Mouse (Mus musculus) kidney, embryonic 15.5 days (tissue): ENCODE data around the gene Foxn3. TPM values are rescaled to one million over a fixed set of nuclear protein-coding genes. Genes with fewer than 3 reads are reported as not detected.

Experiments
- ATAC-seq: fragments of 200-750 bp; cut with Nextera tagmentation; replicated peaks from 2 replicates; pipeline ENCODE4 v1.8.0; 2017; ENCODE audit warnings: moderate TSS enrichment; ENCODE audit not compliant: low FRiP score
- H3K27ac ChIP-seq: fragments of 300-500 bp; sonication (generic); 2 replicates; pipeline ENCODE4 v1.5.1; 2015; ENCODE audit warnings: mild to moderate bottlenecking, inconsistent platforms
- H3K27me3 ChIP-seq: fragments of 300-500 bp; sonication (generic); 2 replicates; pipeline ENCODE4 v1.6.1; 2015; ENCODE audit warnings: inconsistent platforms
- H3K36me3 ChIP-seq: fragments of 300-500 bp; sonication (generic); 2 replicates; pipeline ENCODE4 v1.6.1; 2015; ENCODE audit warnings: inconsistent platforms
- H3K4me1 ChIP-seq: fragments of 300-500 bp; sonication (generic); 2 replicates; pipeline ENCODE4 v1.6.1; 2015; ENCODE audit warnings: inconsistent platforms
- H3K4me2 ChIP-seq: fragments of 300-500 bp; sonication (generic); 2 replicates; pipeline ENCODE4 v1.6.1; 2015; ENCODE audit warnings: moderate library complexity, mild to moderate bottlenecking, inconsistent platforms
- H3K4me3 ChIP-seq: fragments of 300-500 bp; sonication (generic); replicated peaks from 2 replicates; pipeline ENCODE4 v1.5.1; 2015; ENCODE audit warnings: mild to moderate bottlenecking, inconsistent platforms
- H3K9ac ChIP-seq: fragments of 300-500 bp; sonication (generic); 2 replicates; pipeline ENCODE4 v1.6.1; 2015; ENCODE audit warnings: mild to moderate bottlenecking, inconsistent platforms
- H3K9me3 ChIP-seq: fragments of 300-500 bp; sonication (generic); replicated peaks from 2 replicates; pipeline ENCODE4 v1.6.1; 2016; ENCODE audit warnings: inconsistent platforms
- WGBS: fragments of 180-500 bp; shearing (Covaris S2); methylation state at CpG from one replicate; pipeline ENCODE4 v1.1.7; 2015; ENCODE audit warnings: mixed read lengths; 5-methylcytosine and 5-hydroxymethylcytosine counted together
- polyA plus RNA-seq: library from polyadenylated mRNA; unstranded; fragments of >200 nt; fragmentation: Nextera tagmentation; extraction: Ambion mirVana; gene quantifications from 2 replicates; pipeline ENCODE4 v1.2.1, GENCODE M21; 2015

Foxn3 gene
- polyA plus RNA-seq, 1 experiment from 2014 or later, result 65.7 TPM

GRCm38 (mm10) chr12:99349650-99349997, 213.8 kb downstream of the Foxn3 start:
- ATAC-seq, result no peak
- Histone ChIP-seq H3K4me3 (no peak overlapping the region), H3K9me3 (no peaks in the 10 kb centered on the region), H3K9ac (no peak overlapping the region), H3K27ac (no peak overlapping the region), H3K4me2 (no peak overlapping the region), H3K4me1 (peaks cover 69% of the 10 kb centered on the region), H3K27me3 (no peaks in the 10 kb centered on the region), H3K36me3 (no peaks in the 10 kb centered on the region)
- 77% methylated on average over 9 of the region's 9 CpGs for WGBS

GRCm38 (mm10) chr12:99348940-99349649, 214.3 kb downstream of the Foxn3 start:
- Histone ChIP-seq H3K4me2 (no peak overlapping the region), H3K27me3 (no peaks in the 10 kb centered on the region), H3K36me3 (no peaks in the 10 kb centered on the region), H3K27ac (no peak overlapping the region), H3K4me1 (peaks cover 74% of the 10 kb centered on the region), H3K4me3 (no peak overlapping the region), H3K9me3 (no peaks in the 10 kb centered on the region), H3K9ac (no peak overlapping the region)
- 56% methylated on average over 10 of the region's 10 CpGs for WGBS
- peak; percentile 19; the same call in 1 of the 2 replicates for ATAC-seq

- H3K36me3 ChIP-seq, result no peaks in the 10 kb centered on the region
- H3K4me1 ChIP-seq, result peaks cover 80% of the 10 kb centered on the region
- ATAC-seq, result no peak
- no peak overlapping the region for H3K4me2 ChIP-seq
- WGBS, result 52% methylated on average over 3 of the region's 3 CpGs
- H3K27me3 ChIP-seq, result no peaks in the 10 kb centered on the region
- H3K27ac ChIP-seq, result no peak overlapping the region
- no peak overlapping the region for H3K9ac ChIP-seq
- no peak overlapping the region for H3K4me3 ChIP-seq
- no peaks in the 10 kb centered on the region for H3K9me3 ChIP-seq
These were observed 215.9 kb downstream of the Foxn3 start for GRCm38 (mm10) chr12:99347512-99347911.

GRCm38 (mm10) chr12:99346982-99347381, 216.4 kb downstream of the Foxn3 start:
- Histone ChIP-seq H3K27ac (no peak overlapping the region), H3K4me1 (peaks cover 80% of the 10 kb centered on the region), H3K36me3 (no peaks in the 10 kb centered on the region)

DNA sequence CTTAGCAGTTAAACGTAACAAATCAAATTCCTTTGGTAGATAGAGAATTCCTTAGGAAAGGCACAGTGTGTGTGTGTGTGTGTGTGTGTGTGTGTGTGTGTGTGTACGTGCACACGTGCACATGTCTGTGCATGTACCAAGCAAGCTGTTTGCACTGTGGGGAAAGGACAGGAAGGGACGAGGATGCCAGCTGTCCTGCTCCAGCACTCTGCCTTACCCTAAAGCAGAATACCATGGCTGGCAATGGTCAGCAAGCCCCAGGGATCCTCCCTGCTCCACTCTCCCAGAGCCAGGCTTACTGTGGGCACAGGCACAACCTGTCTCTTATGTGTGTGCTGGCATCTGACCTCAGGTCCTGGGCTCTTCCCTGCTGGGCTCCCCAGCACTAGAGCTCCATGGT, 218.1 kb downstream of the Foxn3 start:
- Histone ChIP-seq H3K4me2 (no peak overlapping the region), H3K4me3 (no peak overlapping the region), H3K36me3 (peaks cover 7% of the 10 kb centered on the region; the same call in 1 of the 2 replicates), H3K27me3 (no peaks in the 10 kb centered on the region), H3K9me3 (no peaks in the 10 kb centered on the region), H3K4me1 (peaks cover 81% of the 10 kb centered on the region), H3K9ac (no peak overlapping the region), H3K27ac (peak overlapping the region; percentile 45; the same call in 1 of the 2 replicates)
- 75% methylated on average over 4 of the region's 4 CpGs for WGBS
- ATAC-seq, result no peak

More at GRCm38 (mm10) chr12:99346982-99347381, 216.4 kb downstream of the Foxn3 start:
- ATAC-seq, result no peak
- no peak overlapping the region for H3K4me2 ChIP-seq
- no peaks in the 10 kb centered on the region for H3K9me3 ChIP-seq
- no peaks in the 10 kb centered on the region for H3K27me3 ChIP-seq
- H3K4me3 ChIP-seq, result no peak overlapping the region
- no peak overlapping the region for H3K9ac ChIP-seq
- WGBS, result 66% methylated on average over 3 of the region's 3 CpGs

GRCm38 (mm10) chr12:99343378-99343777, 220.0 kb downstream of the Foxn3 start:
- H3K9me3 ChIP-seq, result no peaks in the 10 kb centered on the region
- peaks cover 7% of the 10 kb centered on the region; the same call in 1 of the 2 replicates for H3K36me3 ChIP-seq
- WGBS, result 96% methylated on average over 2 of the region's 2 CpGs
- peaks cover 73% of the 10 kb centered on the region for H3K4me1 ChIP-seq
- H3K9ac ChIP-seq, result no peak overlapping the region
- ATAC-seq, result no peak
- H3K4me3 ChIP-seq, result no peak overlapping the region
- H3K27me3 ChIP-seq, result no peaks in the 10 kb centered on the region
- no peak overlapping the region for H3K4me2 ChIP-seq
- H3K27ac ChIP-seq, result no peak overlapping the region

DNA sequence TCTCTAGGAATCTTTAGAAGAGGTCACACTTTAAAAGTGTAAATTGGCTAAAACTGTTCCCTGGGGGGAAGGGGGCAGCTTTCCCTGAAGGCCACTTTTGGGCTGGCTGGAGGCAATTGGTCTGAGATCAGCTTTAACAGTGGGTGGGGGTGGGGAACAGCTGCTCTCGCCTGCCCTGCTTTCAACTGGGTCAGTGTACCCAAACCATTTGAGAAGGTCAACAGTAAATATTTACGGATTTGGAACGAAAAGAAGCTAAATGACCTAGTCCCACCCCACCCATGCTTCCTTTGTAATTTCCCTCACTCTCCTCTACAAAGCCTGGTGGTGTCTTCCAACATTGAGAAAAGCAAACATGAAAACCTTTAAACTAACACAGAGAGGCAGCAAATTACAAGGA, 221.2 kb downstream of the Foxn3 start:
- ATAC-seq, result no peak
- no peak overlapping the region for H3K27ac ChIP-seq

GRCm38 (mm10) chr12:99341751-99342150, 221.6 kb downstream of the Foxn3 start:
- Histone ChIP-seq H3K4me2 (no peak overlapping the region), H3K9ac (no peak overlapping the region), H3K27ac (no peak overlapping the region), H3K9me3 (no peaks in the 10 kb centered on the region), H3K27me3 (no peaks in the 10 kb centered on the region), H3K36me3 (peaks cover 7% of the 10 kb centered on the region; the same call in 1 of the 2 replicates), H3K4me1 (peaks cover 68% of the 10 kb centered on the region), H3K4me3 (no peak overlapping the region)
- ATAC-seq, result no peak
- WGBS, result 43% methylated on average over 7 of the region's 7 CpGs

More for the DNA sequence above, 221.2 kb downstream of the Foxn3 start:
- Histone ChIP-seq H3K4me3 (no peak overlapping the region), H3K4me2 (no peak overlapping the region), H3K9ac (no peak overlapping the region), H3K4me1 (peaks cover 68% of the 10 kb centered on the region), H3K9me3 (no peaks in the 10 kb centered on the region), H3K36me3 (peaks cover 7% of the 10 kb centered on the region; the same call in 1 of the 2 replicates), H3K27me3 (no peaks in the 10 kb centered on the region)
- 18% methylated on average over 3 of the region's 3 CpGs for WGBS

DNA sequence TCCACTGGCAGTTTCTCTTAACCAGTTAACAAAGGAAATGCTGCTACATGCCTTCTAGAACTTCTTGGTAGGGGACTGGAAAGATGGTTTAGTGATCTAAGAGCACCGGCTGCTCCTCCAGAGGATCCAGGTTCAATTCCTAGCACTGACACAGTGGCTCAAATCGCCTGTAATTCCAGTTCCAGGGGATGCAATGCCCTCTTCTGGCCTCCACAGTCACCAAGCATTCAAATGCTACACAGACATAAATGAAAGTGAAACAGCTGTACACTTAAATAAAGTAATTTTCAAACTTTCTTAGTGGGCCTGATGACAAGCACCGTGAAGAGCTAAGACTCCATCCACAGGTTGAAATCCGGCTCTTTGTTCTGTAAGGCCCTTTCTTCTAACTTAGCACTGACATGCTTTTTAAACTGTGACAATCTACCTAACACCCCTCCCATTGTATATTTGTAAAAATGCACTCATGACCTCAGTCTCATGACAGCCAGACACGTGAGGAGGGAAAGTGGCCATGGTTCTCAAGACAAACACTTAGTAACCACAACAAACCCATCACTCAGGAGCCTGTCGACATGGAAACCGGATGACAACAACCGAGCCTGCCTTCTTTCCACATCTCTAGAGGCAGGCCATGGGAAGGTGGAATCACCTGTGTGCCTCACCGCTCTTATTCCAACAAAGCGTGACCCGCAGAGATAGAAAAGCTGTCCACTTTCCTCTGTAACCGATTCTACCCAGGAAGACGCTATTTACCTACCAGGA, 222.8 kb downstream of the Foxn3 start:
- WGBS, result 80% methylated on average over 13 of the region's 13 CpGs
- no peak overlapping the region for H3K4me3 ChIP-seq
- ATAC-seq, result no peak

DNA sequence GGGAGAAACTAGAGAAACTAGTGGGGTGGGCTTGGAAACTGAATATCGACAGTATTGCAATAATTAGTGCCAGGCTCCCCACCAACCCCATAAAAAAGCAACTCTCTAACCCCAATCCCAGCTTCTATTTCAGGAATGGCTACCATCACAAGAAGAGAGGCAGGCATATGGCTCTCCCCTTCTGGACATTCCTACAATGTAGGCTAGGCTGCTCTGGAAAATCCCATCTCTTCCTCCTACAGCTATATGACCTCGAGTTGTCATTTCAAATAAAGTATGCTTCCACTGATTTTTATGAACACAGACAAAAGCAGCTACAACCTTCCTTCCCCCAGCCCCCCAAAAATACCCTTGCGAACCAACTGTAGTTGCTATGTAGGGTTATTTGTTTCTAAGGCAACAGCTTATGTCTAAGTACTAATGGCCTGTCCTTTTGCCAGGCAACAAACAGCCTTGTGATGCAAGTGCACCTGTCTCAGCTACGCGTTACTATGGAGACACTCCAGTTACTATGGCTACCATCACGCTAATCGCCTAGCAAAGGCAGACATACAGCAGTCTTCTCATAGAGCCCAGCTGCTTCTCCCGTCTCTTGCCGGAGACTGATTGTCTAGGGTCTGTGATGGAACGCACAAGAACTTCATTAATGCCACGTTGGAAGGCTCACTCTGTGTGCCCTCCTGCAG, 223.6 kb downstream of the Foxn3 start:
- H3K27ac ChIP-seq, result no peak overlapping the region
- no peak overlapping the region for H3K4me2 ChIP-seq
- H3K4me3 ChIP-seq, result no peak overlapping the region
- H3K4me1 ChIP-seq, result peaks cover 71% of the 10 kb centered on the region
- 86% methylated on average over 11 of the region's 11 CpGs for WGBS
- no peak for ATAC-seq
- peaks cover 7% of the 10 kb centered on the region; the same call in 1 of the 2 replicates for H3K36me3 ChIP-seq
- H3K9me3 ChIP-seq, result no peaks in the 10 kb centered on the region
- H3K27me3 ChIP-seq, result no peaks in the 10 kb centered on the region
- no peak overlapping the region for H3K9ac ChIP-seq

More for the DNA sequence above, 222.8 kb downstream of the Foxn3 start:
- H3K27me3 ChIP-seq, result no peaks in the 10 kb centered on the region
- H3K27ac ChIP-seq, result no peak overlapping the region
- H3K9me3 ChIP-seq, result no peaks in the 10 kb centered on the region
- no peak overlapping the region for H3K4me2 ChIP-seq
- no peak overlapping the region for H3K9ac ChIP-seq
- peaks cover 7% of the 10 kb centered on the region; the same call in 1 of the 2 replicates for H3K36me3 ChIP-seq
- H3K4me1 ChIP-seq, result peaks cover 70% of the 10 kb centered on the region

DNA sequence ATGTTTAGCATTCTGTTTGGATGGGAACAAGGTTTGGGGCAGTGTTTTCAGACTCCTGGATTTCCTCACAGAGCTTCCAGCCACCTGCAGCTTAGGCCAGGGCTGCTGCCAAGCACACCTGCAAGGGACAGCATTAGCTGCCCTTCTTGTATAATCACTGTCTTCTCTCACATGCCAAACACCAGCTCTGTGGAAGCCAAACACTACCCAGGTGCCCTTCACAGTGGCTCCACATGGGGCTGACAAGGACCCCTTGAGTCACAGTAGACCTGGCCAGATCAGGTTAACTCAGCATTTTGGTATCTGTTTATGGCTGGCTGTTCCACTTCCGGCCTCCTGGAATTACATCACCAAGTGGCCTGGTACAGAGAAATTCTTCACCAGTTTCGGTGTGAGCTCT, 224.6 kb downstream of the Foxn3 start:
- ATAC-seq, result no peak
- H3K9ac ChIP-seq, result no peak overlapping the region
- peaks cover 66% of the 10 kb centered on the region for H3K4me1 ChIP-seq
- H3K9me3 ChIP-seq, result no peaks in the 10 kb centered on the region
- no peak overlapping the region for H3K4me2 ChIP-seq
- no peaks in the 10 kb centered on the region for H3K27me3 ChIP-seq
- H3K4me3 ChIP-seq, result no peak overlapping the region
- 74% methylated on average over 2 of the region's 2 CpGs for WGBS
- peaks cover 7% of the 10 kb centered on the region; the same call in 1 of the 2 replicates for H3K36me3 ChIP-seq
- H3K27ac ChIP-seq, result no peak overlapping the region

GRCm38 (mm10) chr12:99337171-99337435, 226.3 kb downstream of the Foxn3 start:
- Histone ChIP-seq H3K9me3 (no peaks in the 10 kb centered on the region), H3K9ac (no peak overlapping the region), H3K36me3 (peaks cover 7% of the 10 kb centered on the region; the same call in 1 of the 2 replicates), H3K4me3 (no peak overlapping the region), H3K27ac (peak overlapping the region; percentile 76), H3K4me2 (no peak overlapping the region), H3K4me1 (peaks cover 66% of the 10 kb centered on the region), H3K27me3 (no peaks in the 10 kb centered on the region)
- peak; percentile 43 for ATAC-seq
- 84% methylated on average over 3 of the region's 3 CpGs for WGBS
